Mouse (Mus musculus) bone marrow macrophage, adult 2 months (primary cell): ENCODE measurements around the gene Ddx55.

Experiments used
- CTCF ChIP-seq: IDR thresholded peaks from 2 replicates; pipeline ENCODE4 v1.5.1; 2012; ENCODE audit warnings: low read depth, mild to moderate bottlenecking, low read length, moderate library complexity
- POLR2A ChIP-seq: IDR thresholded peaks from 2 replicates; pipeline ENCODE4 v1.6.1; 2012; ENCODE audit warnings: mild to moderate bottlenecking, low read depth, low read length, borderline replicate concordance

DNA sequence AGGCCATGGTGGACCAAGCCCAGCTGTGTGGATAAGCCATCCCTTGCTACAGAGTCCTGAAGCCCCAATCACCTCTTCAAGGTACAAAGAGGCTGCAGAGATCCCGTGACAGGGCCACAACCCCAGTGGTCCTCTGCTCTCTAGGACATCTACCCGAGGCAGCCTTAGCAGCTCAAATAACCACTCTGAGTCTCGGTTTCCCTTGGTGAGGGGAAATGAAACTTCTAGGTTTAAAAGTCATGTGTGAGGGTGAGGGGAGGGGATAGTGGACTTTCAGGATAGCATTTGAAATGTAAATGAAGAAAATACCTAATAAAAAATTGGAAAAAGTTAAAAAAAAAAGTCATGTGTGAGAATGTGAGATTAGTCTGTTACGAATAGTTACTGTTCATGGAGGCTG, 31.1 kb upstream of the Ddx55 start:
- no peak for TF ChIP-seq CTCF
- TF ChIP-seq POLR2A: no peak
